Mouse (Mus musculus) c-Kit-positive CD71-positive TER-119-positive erythroid progenitor cells, embryonic 14.5 days (primary cell): ENCODE results near the gene Doc2a.
A peak's percentile ranks its signal among the peaks of the same experiment; 100 is the strongest.

Source experiments
- DNase-seq: peaks from one replicate; pipeline ENCODE4 v3.0.0-alpha.2; 2013; ENCODE audit warnings: low spot score

The Doc2a gene

DNA sequence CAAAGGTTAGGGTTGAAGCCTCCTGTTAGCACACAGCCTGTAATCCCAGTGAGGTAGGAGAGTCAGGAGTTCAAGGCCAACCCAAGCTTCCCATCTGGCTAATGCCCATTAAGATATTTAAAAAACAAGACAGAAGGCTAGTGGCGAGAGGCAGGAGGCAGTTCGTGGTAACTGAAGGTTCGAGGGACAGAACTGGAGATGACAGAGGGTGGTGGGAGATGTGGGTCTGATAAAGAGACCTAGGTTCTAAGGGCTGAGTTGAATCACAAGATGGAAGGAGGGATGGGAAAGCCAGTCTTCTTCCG lies at the start of gene Doc2a:
Gene Doc2a, plus strand, starts transcription at position 301 of the 305 bp plus-strand sequence.
- DNase-seq = no peak

DNA sequence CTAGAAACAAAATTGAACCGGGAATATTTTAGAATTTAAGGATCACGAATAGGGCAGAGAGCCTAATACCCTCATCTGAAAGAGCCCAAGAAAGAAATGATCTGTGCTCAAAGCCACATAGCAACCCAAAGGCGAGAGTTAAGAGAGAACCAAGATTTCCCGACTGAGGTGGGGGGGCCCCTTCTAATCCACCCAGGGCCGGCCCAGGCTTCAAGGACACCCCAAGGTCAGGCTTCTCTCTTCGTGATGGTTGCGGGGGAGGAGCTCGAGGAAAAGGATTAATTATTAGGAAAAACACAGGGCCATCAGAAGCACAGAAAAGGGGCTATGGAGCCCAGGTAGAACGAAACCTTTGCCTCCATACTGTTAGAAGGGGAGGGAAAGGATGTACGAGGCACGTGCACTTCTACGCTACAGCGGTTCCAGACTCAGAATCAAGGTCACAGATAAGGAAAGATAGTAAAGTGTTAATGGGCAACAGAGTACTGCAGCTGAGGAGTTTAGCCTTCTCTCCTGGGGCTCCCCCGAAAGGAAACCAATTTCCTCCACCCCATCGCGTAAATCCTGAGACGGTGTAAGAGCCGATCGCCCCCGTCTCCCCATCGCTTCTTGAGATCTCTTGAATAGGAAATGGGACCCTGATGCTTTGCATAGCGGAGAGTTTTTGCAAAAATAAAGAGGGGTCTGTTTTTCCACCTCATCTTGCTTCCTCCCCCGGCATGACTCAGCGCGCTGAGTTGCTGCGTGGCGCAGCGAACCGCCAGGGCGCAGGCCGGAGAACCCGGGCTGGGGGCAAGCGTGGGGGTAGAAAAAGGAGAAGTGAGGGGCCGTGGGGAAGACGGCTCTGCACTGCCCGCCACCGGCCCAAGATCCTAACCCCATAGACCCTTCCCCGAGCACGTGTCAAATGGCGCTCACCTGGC lies 48.8 kb upstream of the Doc2a start:
- peak; percentile 47 for DNase-seq

DNA sequence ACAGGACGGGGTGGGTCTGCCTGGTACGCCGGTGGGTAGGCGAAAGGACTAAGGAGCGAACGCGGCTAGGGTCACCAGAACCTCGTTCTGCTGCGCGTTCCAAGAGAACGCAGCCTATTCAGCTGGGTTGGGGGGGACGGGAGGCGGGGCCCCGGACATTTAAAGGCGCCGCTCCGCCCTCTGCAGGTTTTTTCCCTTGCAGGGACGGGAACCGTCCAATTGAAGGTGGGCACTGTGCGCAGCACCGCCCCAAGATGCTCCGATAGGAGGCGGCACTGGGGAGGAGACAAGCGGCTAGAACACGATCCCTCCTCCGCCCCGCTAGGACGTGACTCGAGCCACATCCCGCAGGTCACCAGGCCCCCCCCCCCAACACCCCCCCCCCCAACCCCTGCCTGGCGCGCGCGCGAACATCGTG lies 48.2 kb upstream of the Doc2a start:
- peak; percentile 91 for DNase-seq

DNA sequence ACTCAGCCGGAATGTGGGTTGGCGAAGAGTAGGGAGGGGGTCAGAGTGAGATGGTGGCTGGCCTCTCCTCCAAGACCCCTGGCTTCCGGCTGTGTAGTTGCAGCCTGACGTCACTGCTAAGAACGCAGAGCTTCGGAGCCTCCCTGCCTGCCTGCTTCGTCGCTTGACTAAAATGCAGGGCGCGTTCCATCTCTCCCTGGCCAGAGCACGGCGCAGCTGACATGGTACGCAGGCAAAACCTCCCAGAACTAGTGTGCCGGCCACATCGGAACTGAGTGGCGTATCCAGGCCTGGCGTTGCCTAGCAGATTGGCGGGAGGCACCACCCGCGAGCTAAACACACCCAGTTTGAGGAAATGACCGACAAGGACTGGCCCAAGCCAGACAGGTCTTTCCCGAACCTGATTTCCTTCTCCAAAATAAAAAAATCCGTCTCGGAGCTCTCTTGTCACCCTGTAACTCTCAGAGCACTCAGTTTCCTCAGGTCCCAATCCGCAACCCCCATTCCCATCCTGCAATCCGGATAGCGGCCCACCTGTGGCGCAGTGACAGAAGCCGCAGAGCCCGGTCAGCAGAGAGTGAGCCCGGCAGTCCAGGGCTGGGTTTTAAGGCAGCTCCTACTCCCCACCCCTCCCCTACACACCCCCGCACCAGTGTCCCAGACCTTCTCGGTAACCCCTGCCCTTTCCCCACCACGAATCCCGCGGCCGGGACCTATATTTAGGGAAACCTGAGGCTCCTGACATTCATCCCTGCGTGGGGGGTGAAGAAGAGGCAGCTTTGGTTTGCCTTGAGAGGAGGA lies 47.5 kb upstream of the Doc2a start:
- peak; percentile 65 for DNase-seq

DNA sequence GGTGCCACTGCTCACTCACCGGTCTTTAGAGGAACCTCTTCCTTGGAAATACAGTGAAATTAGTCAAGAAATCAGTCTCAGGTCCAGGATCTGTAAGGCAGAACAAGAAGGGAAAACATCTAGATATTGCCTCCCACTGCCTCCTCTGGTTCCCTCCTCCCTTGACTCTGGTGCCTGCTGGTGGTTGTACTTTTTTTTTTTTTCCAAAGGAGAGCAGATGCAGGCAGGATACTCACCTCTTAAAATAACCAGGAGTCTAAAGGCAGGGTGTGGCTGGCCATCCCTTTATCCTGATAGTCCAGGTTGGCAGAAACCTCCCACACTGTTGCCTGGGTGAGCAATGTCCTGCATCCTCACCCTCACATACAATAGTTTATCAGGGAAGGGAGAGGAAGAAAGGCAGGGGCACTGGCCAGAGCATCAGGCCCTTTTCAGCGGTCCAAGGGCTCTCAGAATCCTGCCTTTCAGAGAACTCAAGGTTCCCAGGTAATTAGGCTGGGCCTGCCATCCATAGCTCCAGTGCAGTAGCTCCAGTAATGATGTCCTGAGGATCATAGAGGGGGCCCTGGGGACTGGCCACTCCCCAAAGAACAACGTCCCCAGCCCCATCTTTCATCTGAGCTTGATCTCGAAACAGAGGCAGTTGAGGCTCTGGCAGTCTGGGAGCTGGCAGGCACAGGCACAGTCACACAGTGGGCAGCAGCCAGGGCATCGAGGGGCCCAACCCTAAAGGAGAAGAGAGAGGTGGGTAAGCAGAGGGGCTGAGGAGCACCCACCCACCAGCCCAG lies 46.8 kb upstream of the Doc2a start:
- no peak for DNase-seq

DNA sequence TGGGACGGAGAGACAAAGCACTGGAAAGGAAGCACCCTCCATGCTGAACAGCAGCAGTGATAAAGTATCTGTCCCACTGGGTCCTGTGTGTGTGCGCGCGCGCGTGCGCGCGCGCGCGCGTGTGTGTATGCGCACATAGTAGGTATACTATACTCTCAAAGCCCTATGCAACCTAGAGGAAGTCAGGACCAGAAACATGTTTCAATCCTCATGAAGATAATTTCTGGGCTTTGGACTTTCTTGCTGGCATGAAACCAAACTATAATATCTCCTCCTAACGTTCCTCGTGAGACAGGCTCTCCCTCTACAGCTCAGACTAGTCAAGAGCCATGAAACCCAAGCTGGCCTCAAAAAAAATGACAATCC lies 46.2 kb upstream of the Doc2a start:
- no peak for DNase-seq

DNA sequence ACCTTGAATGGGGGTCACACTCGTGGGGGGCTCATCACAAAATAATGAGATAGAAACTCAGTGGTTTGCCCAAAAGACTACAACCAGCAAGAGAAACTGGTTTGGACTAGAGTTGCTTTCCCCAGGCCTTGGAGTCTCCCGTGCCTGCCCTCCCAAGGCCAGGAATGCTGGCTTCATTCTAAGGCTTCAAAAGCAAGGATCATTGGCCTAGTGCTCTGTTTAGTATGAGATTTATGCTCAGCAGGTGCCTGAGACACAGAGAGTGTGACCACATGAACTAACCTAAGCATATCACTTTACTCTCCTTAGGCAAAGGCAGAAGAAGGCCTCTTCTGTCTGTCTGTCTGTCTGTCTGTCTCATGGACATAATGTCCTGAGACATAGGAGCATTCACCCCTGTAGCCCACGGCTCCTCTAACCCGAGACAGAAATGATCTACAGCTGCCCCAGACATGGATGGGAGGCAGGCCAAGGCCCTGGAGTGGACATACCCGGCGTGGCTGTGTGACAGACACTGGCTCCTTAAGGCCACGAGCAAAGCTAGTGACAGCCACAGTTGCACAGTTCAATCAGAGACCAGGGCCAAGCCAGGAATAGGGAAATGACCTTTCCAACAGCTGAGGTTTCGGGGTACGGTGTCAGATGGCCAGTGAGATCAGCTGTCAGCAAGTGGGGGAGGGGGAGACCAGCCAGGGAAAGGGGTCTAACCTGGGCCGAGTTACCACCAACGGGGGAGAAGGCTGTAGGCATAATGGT lies 44.9 kb upstream of the Doc2a start:
- DNase-seq = no peak

DNA sequence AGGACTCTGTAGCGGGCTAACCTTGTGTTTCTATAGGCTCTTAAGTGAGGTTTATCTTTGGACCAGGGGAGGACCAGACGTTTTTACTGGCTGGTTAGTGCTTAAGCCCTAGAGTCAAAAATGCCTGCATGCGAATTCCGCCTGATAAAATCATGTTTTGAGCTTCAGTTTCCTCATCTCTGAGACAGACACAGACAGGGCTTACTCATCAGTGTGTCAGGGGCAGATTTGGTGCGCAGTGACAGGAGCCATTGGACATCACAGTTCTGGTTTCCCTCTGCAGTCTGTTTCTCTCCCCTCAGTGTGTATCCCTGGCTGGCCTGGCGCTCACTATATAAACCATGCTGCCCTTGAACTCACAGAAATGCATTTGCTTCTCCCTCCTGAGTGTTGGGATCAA lies 44.0 kb upstream of the Doc2a start:
- no peak for DNase-seq

DNA sequence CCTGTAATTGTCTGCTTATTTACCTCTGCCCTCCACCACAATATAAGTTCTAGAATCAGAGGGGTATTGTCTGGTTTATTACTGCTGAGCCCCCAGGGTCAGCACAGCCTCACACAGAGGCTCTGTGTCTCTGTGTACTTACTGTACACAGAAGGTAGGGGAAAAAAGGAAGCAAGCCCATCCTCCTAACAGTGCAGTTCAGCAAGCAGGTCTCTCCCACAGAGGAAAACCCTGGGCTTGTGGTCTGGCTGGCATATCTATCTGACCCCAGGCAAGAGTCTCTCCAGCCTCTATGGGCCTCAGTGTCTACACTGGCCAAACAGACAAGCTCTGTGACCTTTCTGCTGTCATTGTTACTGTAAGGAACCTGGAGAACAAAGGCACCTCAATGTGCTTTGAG lies 43.5 kb upstream of the Doc2a start:
- DNase-seq = no peak

DNA sequence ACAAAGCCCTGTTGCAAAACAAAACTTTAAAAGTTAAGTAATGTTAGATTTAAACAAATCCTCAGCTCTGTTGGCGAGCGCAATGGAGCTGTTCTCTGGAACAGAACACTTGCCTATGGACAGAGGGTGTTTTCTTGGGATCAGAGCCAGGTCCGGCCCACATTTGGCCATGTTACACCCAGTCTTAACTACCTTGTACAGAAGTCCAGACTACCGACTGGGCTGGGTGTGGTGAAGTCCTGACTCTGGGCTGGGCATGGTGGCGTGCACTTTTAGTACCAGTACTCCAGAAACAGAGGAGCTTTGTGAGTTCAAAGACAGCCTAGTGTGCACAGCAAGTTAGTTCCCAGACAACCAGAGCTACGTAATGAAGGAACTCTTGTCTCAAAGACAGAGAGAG lies 40.3 kb upstream of the Doc2a start:
- no peak for DNase-seq

DNA sequence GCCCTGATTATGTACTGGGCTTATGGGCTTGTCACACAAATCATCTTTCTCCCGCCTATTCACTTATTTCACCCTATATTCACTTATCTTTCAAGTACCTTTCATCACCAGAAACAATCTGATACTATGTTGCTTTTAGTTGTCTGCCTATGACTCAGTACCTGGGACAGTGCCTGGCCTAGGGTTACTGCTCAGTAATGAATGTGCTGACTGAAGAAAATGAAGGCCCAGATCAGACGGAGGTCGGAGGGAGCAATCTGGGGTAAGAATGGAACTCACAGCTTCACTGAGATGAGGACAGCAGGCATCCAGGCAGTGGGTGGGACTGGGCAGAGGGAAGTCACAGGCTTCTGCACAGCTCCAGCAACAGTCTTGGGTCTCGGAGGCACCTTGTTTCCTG lies 39.8 kb upstream of the Doc2a start:
- DNase-seq = no peak

DNA sequence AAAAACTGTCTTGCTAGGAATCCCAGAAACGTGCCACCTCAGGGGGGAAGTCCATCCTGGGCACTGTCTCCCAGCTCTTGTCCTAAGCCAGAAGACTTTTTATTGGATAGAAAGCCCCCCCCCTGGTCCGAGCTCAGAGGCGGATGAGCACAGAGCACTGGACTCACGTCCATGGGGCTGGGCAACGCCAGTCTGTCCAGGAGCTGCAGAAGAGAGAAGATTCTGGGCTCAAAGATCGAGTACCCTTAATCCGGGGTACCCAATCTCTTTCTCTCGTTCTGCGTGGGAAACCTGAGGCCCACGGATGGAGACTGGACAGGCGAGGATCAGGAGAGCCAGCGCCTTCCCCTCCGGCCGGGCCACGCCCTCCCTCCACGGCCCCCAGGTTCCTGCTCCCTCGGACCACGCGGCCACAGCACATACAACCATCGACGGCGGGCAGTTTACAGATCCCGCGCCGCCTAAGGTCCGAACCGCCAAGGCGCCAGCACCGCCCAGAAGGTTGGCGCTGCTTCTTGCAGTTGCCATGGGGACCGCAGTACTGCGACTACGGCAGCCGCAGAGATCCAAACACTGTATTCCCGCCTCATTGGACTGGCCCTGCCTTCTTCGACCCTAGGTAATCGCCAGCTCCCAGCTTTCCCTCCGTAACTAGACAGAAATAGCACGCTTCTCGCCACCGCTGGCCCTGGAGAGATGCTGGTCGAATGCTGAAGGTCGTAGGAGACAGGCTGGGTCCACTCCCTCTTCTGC lies 38.3 kb upstream of the Doc2a start:
- peak; percentile 74 for DNase-seq

DNA sequence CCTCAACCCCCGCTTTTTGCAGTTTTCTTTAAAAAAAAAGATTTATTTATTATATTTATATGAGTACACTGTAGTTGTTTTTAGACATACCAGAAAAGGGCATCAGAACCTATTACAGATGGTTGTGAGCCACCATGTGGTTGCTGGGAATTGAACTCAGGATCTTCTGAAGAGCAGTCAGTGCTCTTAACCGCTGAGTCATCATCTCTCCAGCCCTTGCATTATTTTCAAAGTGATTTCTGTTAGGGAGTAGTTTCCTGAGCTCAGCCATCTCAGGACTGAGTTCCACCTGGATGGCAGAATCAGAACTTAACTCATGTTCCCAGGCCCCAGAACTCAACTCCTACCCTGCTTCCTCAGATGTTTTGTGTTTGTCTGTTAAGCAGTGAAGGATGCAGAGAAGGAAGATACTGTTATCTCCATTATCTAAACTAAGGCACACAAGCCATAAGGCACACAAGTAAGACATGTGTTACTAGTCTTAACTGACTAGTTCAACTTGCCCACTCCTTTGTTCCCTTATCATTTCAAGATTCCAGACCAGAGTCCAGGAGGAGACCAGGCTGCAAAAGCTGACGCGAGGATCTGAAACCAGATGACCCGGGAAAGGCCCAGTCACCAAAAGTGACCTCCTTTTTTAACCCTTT lies 37.4 kb upstream of the Doc2a start:
- DNase-seq = no peak

DNA sequence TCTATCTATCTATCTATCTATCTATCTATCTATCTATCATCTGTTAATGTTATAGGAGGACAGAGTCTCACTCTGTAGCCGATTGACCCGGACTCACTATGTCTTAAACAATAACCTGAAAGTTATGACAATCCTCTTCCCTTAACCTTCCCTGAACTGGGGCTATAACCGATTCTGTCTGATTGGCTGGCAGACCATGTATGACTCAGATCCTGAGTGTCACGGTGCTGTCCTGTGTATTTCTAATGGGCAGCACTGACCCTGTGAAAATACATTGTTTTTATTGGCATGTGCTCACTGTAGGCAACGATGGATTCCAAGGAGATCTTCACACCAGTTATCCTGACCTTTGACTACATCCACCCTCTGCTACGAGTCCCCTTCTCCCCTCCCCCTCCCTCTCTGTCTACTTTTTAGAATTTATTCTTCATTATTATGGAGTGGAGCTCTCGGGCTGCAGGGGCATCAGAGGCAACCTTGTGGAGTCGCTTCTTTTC lies 31.4 kb upstream of the Doc2a start:
- no peak for DNase-seq

DNA sequence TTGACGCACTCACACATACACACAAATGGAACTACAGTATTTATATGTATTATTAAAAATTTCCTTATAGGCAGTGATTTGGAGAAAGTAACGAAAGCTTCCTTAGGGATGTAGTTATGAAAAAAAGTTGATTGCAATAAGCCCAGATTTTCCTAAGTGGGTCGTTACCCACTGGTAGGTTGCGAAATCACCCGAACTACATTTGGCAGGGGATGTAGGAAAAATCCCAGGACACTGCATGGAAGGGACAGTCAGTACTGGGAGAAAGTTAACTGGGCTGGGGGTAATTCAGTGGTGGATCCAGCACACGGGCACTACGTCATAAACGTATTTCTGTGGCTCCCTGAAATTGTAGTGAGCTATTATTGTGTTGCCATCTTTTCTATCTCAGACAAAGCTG lies 30.7 kb upstream of the Doc2a start:
- DNase-seq = no peak

DNA sequence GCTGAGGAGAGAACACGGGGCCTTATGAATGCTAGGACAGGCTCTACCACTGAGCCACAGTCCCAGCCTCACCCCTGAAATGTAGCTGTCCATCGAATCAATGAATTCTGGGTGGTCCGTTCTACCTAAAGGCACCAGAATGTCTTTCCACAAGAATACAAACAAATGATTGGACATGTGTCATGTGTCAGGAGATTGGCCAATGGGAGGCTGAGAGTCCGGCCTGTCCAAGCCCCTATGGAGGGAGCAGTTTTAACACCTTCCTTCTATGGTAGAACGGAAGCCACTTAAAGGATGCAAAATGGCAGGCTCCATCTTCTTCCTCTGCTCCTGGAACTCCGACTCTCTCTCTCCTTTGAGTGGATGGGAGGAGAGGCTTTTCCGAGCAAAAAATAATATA lies 29.6 kb upstream of the Doc2a start:
- no peak for DNase-seq

DNA sequence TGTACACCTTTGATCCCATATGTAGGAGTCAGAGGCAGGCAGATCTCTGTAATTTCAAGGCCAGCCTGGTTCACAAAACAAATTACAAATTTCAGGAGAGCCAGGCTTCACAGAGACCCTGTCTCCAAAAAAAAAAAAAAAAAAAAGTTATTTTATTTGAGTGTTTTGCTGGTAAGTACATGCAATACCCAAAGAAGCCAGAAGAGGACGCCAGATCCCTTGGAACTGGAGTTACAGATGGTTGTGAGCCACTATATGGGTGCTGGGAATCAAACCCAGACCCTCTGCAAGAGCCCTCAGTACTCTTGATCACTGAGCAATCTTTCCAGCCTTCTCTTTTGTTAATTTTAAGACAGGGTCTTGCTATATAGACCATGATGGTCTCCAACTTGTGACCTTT lies 28.4 kb upstream of the Doc2a start:
- DNase-seq = no peak

DNA sequence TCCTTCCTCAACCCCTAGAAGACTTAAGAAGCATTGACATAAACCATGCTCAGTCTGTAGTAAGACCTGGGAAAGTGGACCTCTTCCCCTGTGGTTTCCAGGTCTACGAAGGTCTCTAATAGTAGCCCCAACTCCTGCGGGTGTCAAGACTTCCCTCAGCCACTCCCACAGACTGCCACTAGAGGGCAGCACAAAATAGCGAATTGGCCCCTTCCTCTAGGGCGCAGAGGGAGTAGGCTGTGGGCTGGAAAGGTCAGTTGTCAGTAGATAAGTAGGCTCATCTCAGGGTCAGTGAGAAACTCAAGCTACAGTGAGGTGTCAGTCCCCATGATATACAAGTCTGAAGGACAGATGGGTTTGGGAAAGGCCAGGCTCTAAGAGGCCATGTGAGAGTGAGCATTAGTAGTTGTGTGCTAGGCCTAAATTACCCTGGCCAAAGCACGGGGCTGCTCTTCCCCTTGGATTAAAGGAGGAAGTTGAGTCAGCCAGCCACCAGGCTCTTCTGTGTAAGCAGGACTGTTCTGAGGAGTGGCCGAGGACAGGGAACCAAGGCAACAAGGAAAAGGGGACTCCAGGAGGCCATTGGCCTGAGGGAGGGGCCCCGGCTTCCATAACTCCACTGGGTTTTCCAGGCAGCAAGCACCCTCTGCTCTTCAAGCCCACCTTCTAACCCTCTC lies 25.2 kb upstream of the Doc2a start:
- peak; percentile 75 for DNase-seq

DNA sequence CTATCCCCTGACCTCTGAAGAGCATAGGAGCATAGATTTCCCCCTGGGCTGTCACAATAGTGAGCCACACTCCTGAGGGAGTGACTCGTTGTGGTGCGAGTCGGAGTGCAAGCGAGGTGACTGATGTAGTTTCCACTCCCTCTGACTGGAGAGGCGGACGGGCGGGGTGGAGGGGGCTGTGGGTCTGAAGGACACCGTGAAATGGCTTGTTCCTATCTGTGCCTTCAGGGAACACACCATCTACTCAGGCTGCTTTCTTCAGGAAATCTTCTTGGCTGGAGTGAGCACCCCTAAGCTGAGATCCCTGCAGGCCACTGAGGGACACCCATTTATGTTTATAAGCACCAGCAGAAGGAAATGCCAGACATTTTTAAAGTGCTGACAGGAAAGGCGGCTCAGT lies 24.5 kb upstream of the Doc2a start:
- DNase-seq = no peak

DNA sequence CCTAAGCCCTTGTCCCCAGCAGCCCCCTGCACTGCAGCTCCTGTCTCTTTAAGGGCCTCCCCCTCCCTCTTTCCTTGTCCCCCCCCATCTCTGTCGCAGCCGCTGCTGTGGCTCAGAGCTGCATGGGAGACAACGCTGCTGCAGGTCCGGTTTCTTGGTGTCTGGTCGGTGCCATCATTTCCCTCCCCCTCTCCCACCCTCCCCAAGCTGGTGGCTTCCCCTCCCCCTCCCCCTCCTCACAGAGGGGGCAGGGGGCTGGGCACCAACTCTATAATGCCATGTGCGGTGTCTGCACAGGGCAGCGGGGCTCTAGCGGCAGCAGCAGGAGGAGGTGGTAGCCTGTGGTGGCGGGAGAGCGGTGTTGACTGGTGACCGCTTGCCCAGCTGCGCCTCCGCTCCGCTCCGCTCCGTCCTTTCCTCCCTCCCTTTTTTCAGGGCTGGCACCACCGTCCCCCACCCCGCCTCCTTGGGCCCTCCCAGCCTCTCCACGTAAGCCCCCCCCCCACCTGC lies 24.0 kb upstream of the Doc2a start:
- DNase-seq = no peak
